Mouse (Mus musculus) thymus, postnatal 0 days (tissue): Measurements from ENCODE around the gene Slc9a9. TPM values are rescaled to one million over a fixed set of nuclear protein-coding genes. Genes with fewer than 3 reads are reported as not detected.

Source experiments
- DNase-seq: peaks from one replicate; pipeline ENCODE4 v3.0.0-alpha.2; 2015; ENCODE audit warnings: low spot score
- polyA plus RNA-seq: library from polyadenylated mRNA; unstranded; fragments of >200 nt; fragmentation: Nextera tagmentation; extraction: Ambion mirVana; gene quantifications from 2 replicates; pipeline ENCODE4 v1.2.1, GENCODE M21; 2015

The Slc9a9 gene
- polyA plus RNA-seq, 1 experiment from 2014 or later, result 40.5 TPM

- no peak for DNase-seq
These were observed 11.4 kb downstream of the Slc9a9 start for GRCm38 (mm10) chr9:94681095-94681487.

GRCm38 (mm10) chr9:94682260-94682659, 12.6 kb downstream of the Slc9a9 start:
- no peak for DNase-seq

GRCm38 (mm10) chr9:94685640-94686039, 15.9 kb downstream of the Slc9a9 start:
- DNase-seq, result no peak

- no peak for DNase-seq
These were observed 16.7 kb downstream of the Slc9a9 start for GRCm38 (mm10) chr9:94686380-94686779.

GRCm38 (mm10) chr9:94687203-94687859, 17.6 kb downstream of the Slc9a9 start:
- DNase-seq, result no peak

- DNase-seq, result peak; percentile 79
These were observed 21.8 kb downstream of the Slc9a9 start for GRCm38 (mm10) chr9:94691311-94692087.

- DNase-seq, result no peak
These were observed 22.4 kb downstream of the Slc9a9 start for GRCm38 (mm10) chr9:94692122-94692521.

- DNase-seq, result no peak
These were observed 24.5 kb downstream of the Slc9a9 start for GRCm38 (mm10) chr9:94694243-94694642.

GRCm38 (mm10) chr9:94694983-94695382, 25.3 kb downstream of the Slc9a9 start:
- no peak for DNase-seq

- no peak for DNase-seq
These were observed 26.9 kb downstream of the Slc9a9 start for GRCm38 (mm10) chr9:94696539-94697079.

GRCm38 (mm10) chr9:94698175-94698574, 28.5 kb downstream of the Slc9a9 start:
- no peak for DNase-seq

- DNase-seq, result peak; percentile 65
These were observed 30.8 kb downstream of the Slc9a9 start for GRCm38 (mm10) chr9:94700549-94700948.

GRCm38 (mm10) chr9:94701193-94701869, 31.6 kb downstream of the Slc9a9 start:
- DNase-seq, result no peak

GRCm38 (mm10) chr9:94701965-94702634, 32.4 kb downstream of the Slc9a9 start:
- no peak for DNase-seq

- DNase-seq, result no peak
These were observed 35.5 kb downstream of the Slc9a9 start for GRCm38 (mm10) chr9:94704986-94705757.

- DNase-seq, result no peak
These were observed 36.0 kb downstream of the Slc9a9 start for GRCm38 (mm10) chr9:94705758-94706026.

GRCm38 (mm10) chr9:94712084-94712483, 42.4 kb downstream of the Slc9a9 start:
- DNase-seq, result no peak

- DNase-seq, result no peak
These were observed 47.0 kb downstream of the Slc9a9 start for GRCm38 (mm10) chr9:94716695-94717094.

- no peak for DNase-seq
These were observed 53.9 kb downstream of the Slc9a9 start for GRCm38 (mm10) chr9:94723631-94724030.

- DNase-seq, result no peak
These were observed 55.4 kb downstream of the Slc9a9 start for GRCm38 (mm10) chr9:94725121-94725520.

GRCm38 (mm10) chr9:94727457-94727856, 57.7 kb downstream of the Slc9a9 start:
- peak; percentile 61 for DNase-seq
